Mouse (Mus musculus) G1E (cell line): ENCODE measurements around the gene Prep. TPM values are rescaled to one million over a fixed set of nuclear protein-coding genes. Genes with fewer than 3 reads are reported as not detected.

ENCODE experiments used
- ATAC-seq: 2 replicates; pipeline ENCODE4 v1.8.0; 2016; ENCODE audit warnings: mild to moderate bottlenecking; ENCODE audit not compliant: insufficient number of reproducible peaks, poor library complexity, low FRiP score, severe bottlenecking; ENCODE audit errors: extremely low read depth
- DNase-seq: peaks from one replicate; pipeline ENCODE4 v3.0.0; 2012; ENCODE audit warnings: low spot score
- H3K27me3 ChIP-seq: 2 replicates; pipeline ENCODE4 v1.6.1; 2012; ENCODE audit warnings: mild to moderate bottlenecking, low read length, inconsistent platforms; ENCODE audit not compliant: insufficient read depth
- H3K36me3 ChIP-seq: replicated peaks from 2 replicates; pipeline ENCODE3; 2012; ENCODE audit warnings: mild to moderate bottlenecking, inconsistent platforms
- H3K4me1 ChIP-seq: 2 replicates; pipeline ENCODE4 v1.6.1; 2012; ENCODE audit warnings: low read depth, low read length, inconsistent platforms, mixed read lengths; ENCODE audit not compliant: insufficient read depth
- H3K4me3 ChIP-seq: 2 replicates; pipeline ENCODE4 v1.5.1; 2012; ENCODE audit warnings: low read depth, mild to moderate bottlenecking, inconsistent platforms, low read length, moderate library complexity, mixed read lengths
- H3K9me3 ChIP-seq: replicated peaks from 2 replicates; pipeline ENCODE4 v1.6.1; 2012; ENCODE audit warnings: inconsistent platforms
- CTCF ChIP-seq: IDR thresholded peaks from 2 replicates; pipeline ENCODE4 v1.5.1; 2012; ENCODE audit warnings: low read depth, low read length, inconsistent platforms, mixed read lengths
- GATA1 ChIP-seq: IDR thresholded peaks from 2 replicates; pipeline ENCODE4 v1.6.1; 2012; ENCODE audit warnings: borderline replicate concordance, low read length, inconsistent platforms, mixed read lengths
- GATA2 ChIP-seq: IDR thresholded peaks from 2 replicates; pipeline ENCODE4 v1.6.1; 2012; ENCODE audit warnings: low read depth, low read length, inconsistent platforms, borderline replicate concordance
- POLR2AphosphoS5 ChIP-seq: IDR thresholded peaks from 2 replicates; pipeline ENCODE4 v1.6.1; 2012; ENCODE audit warnings: low read depth, low read length, inconsistent platforms; ENCODE audit not compliant: insufficient replicate concordance
- TAL1 ChIP-seq: conservative IDR thresholded peaks from 2 replicates; pipeline ENCODE4 v1.6.1; 2012; ENCODE audit warnings: low read depth, low read length, inconsistent platforms, mixed read lengths
- polyA plus RNA-seq: library from polyadenylated mRNA; stranded (reverse); fragments of >175 nt; gene quantifications from 2 replicates; pipeline ENCODE4 v1.2.3, GENCODE M21; 2012
- total RNA-seq, 2 experiments: library from RNA; stranded (forward) in 1 of 2; stranded (reverse) in 1 of 2; fragments of 200-1000 nt in 1 of 2; fragments of >200 nt in 1 of 2; fragmentation: Nextera tagmentation in 1 of 2; gene quantifications; 2 replicates each; pipeline ENCODE4 v1.2.3; 2014 to 2017

The Prep gene
- total and polyA plus RNA-seq, 3 experiments = 14.4 to 25.8 (median 18.3) TPM

GRCm38 (mm10) chr10:45193330-45194310 lies 126.6 kb downstream of the Prep start:
- H3K4me1 ChIP-seq = no peaks in the 10 kb centered on the region
- ATAC-seq (no peak), DNase-seq (no peak)
- no peak for TF ChIP-seq TAL1
- no peak for TF ChIP-seq POLR2AphosphoS5
- no peak for TF ChIP-seq CTCF
- no peak for TF ChIP-seq GATA1
- TF ChIP-seq GATA2 = no peak
- no peaks in the 10 kb centered on the region for H3K27me3 ChIP-seq
- H3K36me3 ChIP-seq = no peaks in the 10 kb centered on the region
- no peaks in the 10 kb centered on the region for H3K9me3 ChIP-seq
- H3K4me3 ChIP-seq = no peak overlapping the region

GRCm38 (mm10) chr10:45194531-45194930 lies 127.5 kb downstream of the Prep start:
- Histone ChIP-seq H3K4me3 (no peak overlapping the region), H3K27me3 (no peaks in the 10 kb centered on the region), H3K9me3 (no peaks in the 10 kb centered on the region), H3K4me1 (no peaks in the 10 kb centered on the region), H3K36me3 (no peaks in the 10 kb centered on the region)
- DNase-seq (no peak), ATAC-seq (no peak)
- TF ChIP-seq TAL1 = no peak
- no peak for TF ChIP-seq GATA1
- TF ChIP-seq GATA2 = no peak
- no peak for TF ChIP-seq POLR2AphosphoS5
- TF ChIP-seq CTCF = no peak

- ATAC-seq (no peak), DNase-seq (no peak)
- no peak for TF ChIP-seq GATA1
- TF ChIP-seq CTCF = no peak
- TF ChIP-seq TAL1 = no peak
- TF ChIP-seq POLR2AphosphoS5 = no peak
- no peak for TF ChIP-seq GATA2
- no peaks in the 10 kb centered on the region for H3K9me3 ChIP-seq
- H3K4me1 ChIP-seq = no peaks in the 10 kb centered on the region
- no peaks in the 10 kb centered on the region for H3K36me3 ChIP-seq
- H3K4me3 ChIP-seq = no peak overlapping the region
- H3K27me3 ChIP-seq = no peaks in the 10 kb centered on the region
Measured at GRCm38 (mm10) chr10:45204582-45204981, 137.6 kb downstream of the Prep start.

GRCm38 (mm10) chr10:45210201-45210600 lies 143.2 kb downstream of the Prep start:
- ATAC-seq (no peak), DNase-seq (no peak)
- TF ChIP-seq POLR2AphosphoS5 (no peak), TAL1 (no peak), CTCF (no peak), GATA1 (no peak), GATA2 (no peak)
- H3K4me3 ChIP-seq = no peak overlapping the region
- H3K9me3 ChIP-seq = no peaks in the 10 kb centered on the region
- no peaks in the 10 kb centered on the region for H3K27me3 ChIP-seq
- no peaks in the 10 kb centered on the region for H3K4me1 ChIP-seq
- H3K36me3 ChIP-seq = no peaks in the 10 kb centered on the region

- DNase-seq = no peak
- no peaks in the 10 kb centered on the region for H3K4me1 ChIP-seq
- TF ChIP-seq GATA1 (no peak), CTCF (no peak), TAL1 (no peak), POLR2AphosphoS5 (no peak), GATA2 (no peak)
- H3K4me3 ChIP-seq = no peak overlapping the region
- ATAC-seq = no peak
- no peaks in the 10 kb centered on the region for H3K9me3 ChIP-seq
- no peaks in the 10 kb centered on the region for H3K36me3 ChIP-seq
- no peaks in the 10 kb centered on the region for H3K27me3 ChIP-seq
Measured at GRCm38 (mm10) chr10:45216676-45217075, 149.7 kb downstream of the Prep start.

Other genes with a start within 250 kb of the Prep start
- gene Popdc3, start 110.9 kb downstream of the Prep start, total RNA-seq (2014; fragmentation: Nextera tagmentation) = not detected in 2 replicates
- 0.12 TPM in 1 of 2 replicates, not detected in the other for gene Popdc3, start 110.9 kb downstream of the Prep start, total RNA-seq (2017)
- gene Popdc3, start 110.9 kb downstream of the Prep start, polyA plus RNA-seq = not detected in 2 replicates